Comparison of ENCODE assay signal across 9 mouse cellular contexts in the genomic region with DNA sequence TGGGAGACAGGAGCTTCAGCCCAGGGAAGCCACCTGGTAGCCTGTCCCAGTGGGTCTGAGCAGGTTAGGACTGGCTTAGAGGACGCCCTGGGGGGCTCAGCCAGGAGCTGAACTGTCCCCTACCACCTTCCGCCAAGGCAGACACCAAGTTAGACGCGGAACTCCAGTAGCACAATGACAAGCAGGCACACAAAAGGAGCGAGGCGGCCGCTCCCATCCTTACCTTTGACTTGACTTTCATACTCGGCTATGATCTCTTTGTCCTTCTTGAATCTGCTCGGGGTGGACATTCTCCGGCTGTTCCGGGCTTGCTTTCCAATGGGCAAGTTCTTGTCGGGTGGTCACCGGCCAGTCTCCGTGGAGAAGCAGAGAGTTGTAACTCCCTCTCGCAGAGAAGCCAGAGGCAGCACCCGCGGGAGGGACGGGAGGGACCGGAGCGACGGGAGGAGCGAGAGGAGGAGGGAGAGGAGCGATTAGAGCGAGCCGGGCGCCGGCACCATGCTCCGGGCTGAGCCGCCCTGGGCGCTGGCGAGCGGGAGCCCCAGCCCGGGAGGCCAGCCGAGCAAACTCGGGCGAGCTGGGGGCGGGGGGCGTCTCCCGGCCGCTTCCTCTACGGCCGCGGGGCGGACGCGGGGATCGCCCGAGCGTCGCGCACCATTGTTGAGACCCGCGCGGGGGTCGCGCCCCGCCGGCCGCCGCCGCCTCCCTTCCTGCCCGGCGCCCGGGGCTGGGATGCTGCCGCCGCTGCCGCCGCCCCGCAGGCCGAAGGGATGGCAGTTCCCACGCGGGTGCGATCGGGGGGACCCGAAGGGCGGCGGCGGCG. TPM values are rescaled to one million over a fixed set of nuclear protein-coding genes. Genes with fewer than 3 reads are reported as not detected.
DNase-seq lines count a peak whose midpoint lies in the region; ATAC-seq and TF ChIP-seq lines count a peak whose summit lies in the region.
"Had no signal": no experiment of that assay in that cellular context is flagged by ENCODE, and none has a peak within 500 bp of the region (broad histone marks: within the 10 kb centered on the region; RNA-seq: fewer than 3 reads in every experiment).

A gene (minus strand): TSS at position 412 of the 823 bp plus-strand sequence.

- H3K4me3 ChIP-seq in embryonic facial prominence, embryonic 10.5 days: peak within 1 kb of the TSS; percentile 84
- peak within 1 kb of the TSS; percentile 68 for H3K4me3 ChIP-seq in kidney, adult 2 months (ENCODE audit: insufficient read depth, low read depth, low read length)
- peak within 1 kb of the TSS; percentile 89 for H3K4me3 ChIP-seq in midbrain, embryonic 16.5 days (ENCODE audit: low read depth, low read length)
- peak within 1 kb of the TSS; percentile 84 for H3K4me3 ChIP-seq in stomach, postnatal 0 days (ENCODE audit: low read depth, low read length)

- WGBS in embryonic facial prominence, embryonic 10.5 days: under 1% methylated on average over 79 of the region's 79 CpGs
- 1% methylated on average over 71 of the region's 79 CpGs for WGBS in kidney, adult 2 months
- under 1% methylated on average over 36 of the region's 79 CpGs for WGBS in midbrain, embryonic 16.5 days
- WGBS in stomach, postnatal 0 days: 1% methylated on average over 46 of the region's 79 CpGs

- peak within 1 kb of the TSS; percentile 95 for H3K9ac ChIP-seq in midbrain, embryonic 16.5 days (ENCODE audit: low read depth, low read length)
- peak within 1 kb of the TSS; percentile 78 for H3K9ac ChIP-seq in stomach, postnatal 0 days (ENCODE audit: low read length)

- H3K9me3 ChIP-seq in embryonic facial prominence, embryonic 10.5 days: no peaks in the 10 kb centered on the region
- H3K9me3 ChIP-seq in midbrain, embryonic 16.5 days (replicated peaks; ENCODE audit: control insufficient read depth, low read length, poor library complexity, severe bottlenecking): no peaks in the 10 kb centered on the region
- no peaks in the 10 kb centered on the region for H3K9me3 ChIP-seq in stomach, postnatal 0 days (ENCODE audit: control insufficient read depth, low read length)

- DNase-seq in left cerebral cortex, adult 18-20 months (ENCODE audit: low spot score in 2 of 2): peak; percentile 35 to 55
- no peak for DNase-seq in left cerebral cortex, adult 11 months (ENCODE audit: low spot score)
- DNase-seq in embryonic facial prominence, embryonic 10.5 days (ENCODE audit: low spot score): peak; percentile 81
- peak; percentile 19 for DNase-seq in heart, adult 8-10 months (ENCODE audit: low spot score)
- DNase-seq in kidney, adult 2 months: peak; percentile 46
- peak; percentile 51 for DNase-seq in liver
- DNase-seq in stomach, postnatal 0 days (ENCODE audit: low spot score): peak; percentile 72

- ATAC-seq in midbrain, embryonic 16.5 days: peak; percentile 81
- peak; percentile 72 for ATAC-seq in stomach, postnatal 0 days (ENCODE audit: low FRiP score, low TSS enrichment)

- peak within 1 kb of the TSS; percentile 66 for H3K4me2 ChIP-seq in midbrain, embryonic 16.5 days (ENCODE audit: low read length)
- H3K4me2 ChIP-seq in stomach, postnatal 0 days (replicated peaks; ENCODE audit: low read depth): peak within 1 kb of the TSS; percentile 72

- H3K36me3 ChIP-seq in embryonic facial prominence, embryonic 10.5 days (replicated peaks): peaks cover 9% of the 10 kb centered on the region
- no peaks in the 10 kb centered on the region for H3K36me3 ChIP-seq in kidney, adult 2 months (ENCODE audit: control insufficient read depth, insufficient read depth, low read length)
- no peaks in the 10 kb centered on the region for H3K36me3 ChIP-seq in midbrain, embryonic 16.5 days (ENCODE audit: control insufficient read depth, insufficient read depth, low read length)
- no peaks in the 10 kb centered on the region for H3K36me3 ChIP-seq in stomach, postnatal 0 days (ENCODE audit: control insufficient read depth, insufficient read depth, low read length)

- TF ChIP-seq EP300 in stomach, postnatal 0 days (optimal IDR thresholded peaks at IDR 0.05): no peak

- no peak for TF ChIP-seq POLR2A in kidney, adult 2 months (IDR thresholded peaks at IDR 0.05; ENCODE audit: low read depth, low read length)

- peak within 1 kb of the TSS; percentile 94 for H3K27ac ChIP-seq in embryonic facial prominence, embryonic 10.5 days (replicated peaks)
- no peak within 1 kb of the TSS for H3K27ac ChIP-seq in kidney, adult 2 months (ENCODE audit: insufficient read depth, low read depth, low read length)
- peak within 1 kb of the TSS; percentile 94 for H3K27ac ChIP-seq in midbrain, embryonic 16.5 days (ENCODE audit: low read length)
- peak within 1 kb of the TSS; percentile 86 for H3K27ac ChIP-seq in stomach, postnatal 0 days (replicated peaks)

- peaks cover 31% of the 10 kb centered on the region for H3K4me1 ChIP-seq in embryonic facial prominence, embryonic 10.5 days
- no peaks in the 10 kb centered on the region for H3K4me1 ChIP-seq in kidney, adult 2 months (ENCODE audit: control insufficient read depth, insufficient read depth, low read length)
- peaks cover 16% of the 10 kb centered on the region for H3K4me1 ChIP-seq in midbrain, embryonic 16.5 days (ENCODE audit: control insufficient read depth, insufficient read depth, low read length)
- 0 out of 2 replicates have a peak, but pooled peaks cover 2% of the 10 kb centered on the region for H3K4me1 ChIP-seq in stomach, postnatal 0 days (replicated peaks; ENCODE audit: control insufficient read depth, insufficient read depth)

- no peak for TF ChIP-seq CTCF in kidney, adult 2 months (conservative IDR thresholded peaks at IDR 0.05; ENCODE audit: insufficient read depth, insufficient read length, low read depth, low read length)
- TF ChIP-seq CTCF in stomach, postnatal 0 days (IDR thresholded peaks at IDR 0.05; ENCODE audit: low read depth): no peak

- no peaks in the 10 kb centered on the region for H3K27me3 ChIP-seq in embryonic facial prominence, embryonic 10.5 days (replicated peaks; ENCODE audit: low read depth, poor library complexity, severe bottlenecking)
- no peaks in the 10 kb centered on the region for H3K27me3 ChIP-seq in kidney, adult 2 months (replicated peaks; ENCODE audit: control insufficient read depth, insufficient read depth, low read length)
- no peaks in the 10 kb centered on the region for H3K27me3 ChIP-seq in midbrain, embryonic 16.5 days (ENCODE audit: control insufficient read depth, insufficient read depth, low read depth, low read length)
- H3K27me3 ChIP-seq in stomach, postnatal 0 days (ENCODE audit: control insufficient read depth, insufficient read depth, low read length): no peaks in the 10 kb centered on the region
- H3K27me3 ChIP-seq: CH12.LX had no signal

RNA-seq across cellular contexts. Expression of the gene that starts here (rescaled TPM):
- total RNA-seq in left cerebral cortex, adult 18-20 months (2021): 1 to 10 TPM; 6.9 to 8.7 TPM
- 7.4 and 9.4 TPM in 2 replicates for polyA plus RNA-seq in embryonic facial prominence, embryonic 10.5 days (2016; fragmentation: Nextera tagmentation; extraction: Ambion mirVana)
- 1 to 10 TPM; 1.1 to 1.8 (median 1.5) TPM for total RNA-seq in heart, adult 8-10 months (2022)
- 3.3 and 3.4 TPM in 2 replicates for polyA plus RNA-seq in kidney, adult 2 months (2012; rRNA removed)
- 34.4 and 42.1 TPM in 2 replicates for polyA plus RNA-seq in midbrain, embryonic 16.5 days (2015; fragmentation: Nextera tagmentation; extraction: Ambion mirVana)
- polyA plus RNA-seq in stomach, postnatal 0 days (2015; fragmentation: Nextera tagmentation; extraction: Ambion mirVana): 4.6 and 5.2 TPM in 2 replicates
- total RNA-seq: CH12.LX had no signal
